In genomic region chr1:163779336-163780115, GRCm38 (mm10) we compare ENCODE assay signal across 8 mouse cellular contexts. TPM values are rescaled to one million over a fixed set of nuclear protein-coding genes. Genes with fewer than 3 reads are reported as not detected.
DNase-seq lines count a peak whose midpoint lies in the region; ATAC-seq and TF ChIP-seq lines count a peak whose summit lies in the region.

Gene Kifap3, plus strand, starts transcription at chr1:163779583.

- no peaks in the 10 kb centered on the region for H3K4me1 ChIP-seq in ES-Bruce4 (ENCODE audit: control insufficient read depth, insufficient read depth, low read length)
- H3K4me1 ChIP-seq in forebrain, embryonic 13.5 days = peaks cover 7% of the 10 kb centered on the region; the same call in 1 of the 2 replicates
- H3K4me1 ChIP-seq in liver, postnatal 0 days (ENCODE audit: insufficient read depth) = peaks cover 10% of the 10 kb centered on the region
- peaks cover 6% of the 10 kb centered on the region; the same call in 1 of the 2 replicates for H3K4me1 ChIP-seq in neural tube, embryonic 14.5 days (ENCODE audit: control insufficient read depth, insufficient read depth, low read length)

- intact Hi-C loops in heart, postnatal 10 days (cut with DNase I) = loop anchor here (10.0 kb wide), 1 partner anchor 155 kb away; no protein-coding TSS in a partner anchor

- WGBS in forebrain, embryonic 13.5 days = under 1% methylated on average over 42 of the region's 48 CpGs
- under 1% methylated on average over 47 of the region's 48 CpGs for WGBS in large intestine, adult 2 months
- WGBS in liver, postnatal 0 days (ENCODE audit: insufficient replicate concordance) = under 1% methylated on average over 48 of the region's 48 CpGs
- WGBS in neural tube, embryonic 14.5 days = 1% methylated on average over 45 of the region's 48 CpGs

- no peak within 1 kb of the TSS for H3K27ac ChIP-seq in ES-Bruce4 (ENCODE audit: insufficient read depth, low read length)
- peak within 1 kb of the TSS; percentile 75 for H3K27ac ChIP-seq in forebrain, embryonic 13.5 days
- H3K27ac ChIP-seq in liver, postnatal 0 days (ENCODE audit: low read depth) = no peak within 1 kb of the TSS
- peak within 1 kb of the TSS; percentile 86 for H3K27ac ChIP-seq in neural tube, embryonic 14.5 days (ENCODE audit: low read depth, low read length)

- TF ChIP-seq CTCF in ES-Bruce4 (IDR thresholded peaks at IDR 0.05; ENCODE audit: low read depth, low read length) = peak; percentile 42
- peak; percentile 85 for TF ChIP-seq CTCF in liver, postnatal 0 days (IDR thresholded peaks at IDR 0.05; ENCODE audit: low read depth)

- peak within 1 kb of the TSS; percentile 25; the same call in 1 of the 2 replicates for H3K9ac ChIP-seq in ES-Bruce4 (ENCODE audit: low read depth, poor library complexity, severe bottlenecking)
- peak within 1 kb of the TSS; percentile 89 for H3K9ac ChIP-seq in forebrain, embryonic 13.5 days
- peak within 1 kb of the TSS; percentile 66 for H3K9ac ChIP-seq in liver, postnatal 0 days (replicated peaks)
- H3K9ac ChIP-seq in neural tube, embryonic 14.5 days (replicated peaks; ENCODE audit: low read depth, low read length) = peak within 1 kb of the TSS; percentile 89

- H3K36me3 ChIP-seq in ES-Bruce4 (ENCODE audit: control insufficient read depth, insufficient read depth, low read length, poor library complexity, severe bottlenecking) = no peaks in the 10 kb centered on the region
- peaks cover 12% of the 10 kb centered on the region for H3K36me3 ChIP-seq in forebrain, embryonic 13.5 days (ENCODE audit: poor library complexity, severe bottlenecking)
- no peaks in the 10 kb centered on the region for H3K36me3 ChIP-seq in liver, postnatal 0 days (replicated peaks; ENCODE audit: insufficient read depth, low read length)
- peaks cover 3% of the 10 kb centered on the region; the same call in 1 of the 2 replicates for H3K36me3 ChIP-seq in neural tube, embryonic 14.5 days (ENCODE audit: control insufficient read depth, insufficient read depth, low read length)

- TF ChIP-seq EP300 in ES-Bruce4 (IDR thresholded peaks at IDR 0.05; ENCODE audit: insufficient read depth, low read depth, low read length) = no peak
- TF ChIP-seq EP300 in liver, postnatal 0 days (IDR thresholded peaks at IDR 0.05; ENCODE audit: low read depth) = no peak

- no peak for TF ChIP-seq POLR2A in ES-Bruce4 (IDR thresholded peaks at IDR 0.05; ENCODE audit: insufficient read depth, low read length)

- peak; percentile 99 for ATAC-seq in cerebellum, adult (ENCODE audit: insufficient number of reproducible peaks, low FRiP score, low TSS enrichment)
- ATAC-seq in forebrain, embryonic 13.5 days = peak; percentile 100
- ATAC-seq in liver, postnatal 0 days = peak; percentile 100
- ATAC-seq in neural tube, embryonic 14.5 days (ENCODE audit: low read depth) = peak; percentile 100

- peak within 1 kb of the TSS; percentile 85 for H3K4me3 ChIP-seq in ES-Bruce4 (ENCODE audit: low read depth, low read length)
- peak within 1 kb of the TSS; percentile 84 for H3K4me3 ChIP-seq in forebrain, embryonic 13.5 days
- H3K4me3 ChIP-seq in liver, postnatal 0 days (ENCODE audit: low read depth, low read length) = peak within 1 kb of the TSS; percentile 69
- H3K4me3 ChIP-seq in neural tube, embryonic 14.5 days (ENCODE audit: low read depth, low read length) = peak within 1 kb of the TSS; percentile 95

- H3K27me3 ChIP-seq in ES-Bruce4 (ENCODE audit: control insufficient read depth, insufficient read depth, low read length, poor library complexity, severe bottlenecking) = no peaks in the 10 kb centered on the region
- no peaks in the 10 kb centered on the region for H3K27me3 ChIP-seq in forebrain, embryonic 13.5 days
- no peaks in the 10 kb centered on the region for H3K27me3 ChIP-seq in liver, postnatal 0 days (ENCODE audit: insufficient read depth, low read length)
- no peaks in the 10 kb centered on the region for H3K27me3 ChIP-seq in neural tube, embryonic 14.5 days (ENCODE audit: control insufficient read depth, insufficient read depth, low read length)

- peak within 1 kb of the TSS; percentile 68 for H3K4me2 ChIP-seq in forebrain, embryonic 13.5 days
- peak within 1 kb of the TSS; percentile 82 for H3K4me2 ChIP-seq in liver, postnatal 0 days (ENCODE audit: low read depth, low read length)
- H3K4me2 ChIP-seq in neural tube, embryonic 14.5 days (ENCODE audit: low read depth, low read length) = peak within 1 kb of the TSS; percentile 67

- peak; percentile 99 for DNase-seq in heart, postnatal 10 days
- DNase-seq in large intestine, adult 2 months (ENCODE audit: low read depth, low spot score) = peak; percentile 98
- peak; percentile 94 for DNase-seq in liver, postnatal 0 days
- DNase-seq in testis, postnatal 10 days (ENCODE audit: low spot score) = peak; percentile 96

- no peaks in the 10 kb centered on the region for H3K9me3 ChIP-seq in ES-Bruce4 (replicated peaks; ENCODE audit: control insufficient read depth, insufficient read depth, low read length, poor library complexity, severe bottlenecking)
- H3K9me3 ChIP-seq in forebrain, embryonic 13.5 days (replicated peaks) = peaks cover 4% of the 10 kb centered on the region; the same call in 1 of the 2 replicates
- no peaks in the 10 kb centered on the region for H3K9me3 ChIP-seq in liver, postnatal 0 days (ENCODE audit: low read length)
- H3K9me3 ChIP-seq in neural tube, embryonic 14.5 days (ENCODE audit: control insufficient read depth, low read length) = no peaks in the 10 kb centered on the region

RNA-seq across cellular contexts. Expression of gene Kifap3, which starts in this region (rescaled TPM):
- 39.9 and 40.5 TPM in 2 replicates for polyA plus RNA-seq in ES-Bruce4 (2011; ENCODE audit: insufficient read depth, insufficient read length, low read depth, missing spikeins)
- polyA plus RNA-seq in forebrain, embryonic 13.5 days (2015; fragmentation: Nextera tagmentation; extraction: Ambion mirVana) = 59.7 and 67.2 TPM in 2 replicates
- total RNA-seq in heart, postnatal 10 days (2021) = 10 to 100 TPM; 24.8 to 26.1 TPM
- 1.7 and 2.0 TPM in 2 replicates for polyA plus RNA-seq in large intestine, adult 2 months (2012; rRNA removed)
- polyA plus RNA-seq in liver, postnatal 0 days (2015; fragmentation: Nextera tagmentation; extraction: Ambion mirVana) = 1.8 and 2.1 TPM in 2 replicates
- polyA plus RNA-seq in neural tube, embryonic 14.5 days (2014; fragmentation: Nextera tagmentation; extraction: Ambion mirVana) = 158 and 178 TPM in 2 replicates

Comparison
In these comparisons a context has a peak if more than half of its experiments do, and no peak if none do; other contexts are left out.
1. RNA of gene Kifap3 (polyA plus RNA-seq): 158 to 178 TPM in neural tube, embryonic 14.5 days, 59.7 to 67.2 TPM in forebrain, embryonic 13.5 days and 39.9 to 40.5 TPM in ES-Bruce4; 1.7 to 2.0 TPM in large intestine, adult 2 months and 1.8 to 2.1 TPM in liver, postnatal 0 days; every median in the first group is over 10 times any median in the second.
2. H3K27ac ChIP-seq: peak in forebrain, embryonic 13.5 days (single experiment) and neural tube, embryonic 14.5 days (single experiment); none in ES-Bruce4 (single experiment) and liver, postnatal 0 days (single experiment).
3. H3K9ac ChIP-seq: peak in every context shown above with its lines; median percentile 89 in forebrain, embryonic 13.5 days; 89 in neural tube, embryonic 14.5 days; 66 in liver, postnatal 0 days; 25 in ES-Bruce4.
4. Peak in every context shown above with its lines, with median percentiles within 50 percentile points of each other: H3K4me3 ChIP-seq, ATAC-seq, H3K4me2 ChIP-seq and DNase-seq.